Mouse (Mus musculus) cortical plate, adult 2 months (tissue): ENCODE results near the gene Cers6. TPM values are rescaled to one million over a fixed set of nuclear protein-coding genes. Genes with fewer than 3 reads are reported as not detected.

Experiments
- H3K27ac ChIP-seq: fragments of 200-500 bp; 2 replicates; pipeline ENCODE4 v1.5.1; 2012; ENCODE audit warnings: low read length, control low read depth, inconsistent platforms; ENCODE audit not compliant: insufficient read depth
- H3K4me1 ChIP-seq: fragments of 200-500 bp; 2 replicates; pipeline ENCODE4 v1.6.1; 2011; ENCODE audit warnings: low read length; ENCODE audit not compliant: control insufficient read depth, insufficient read depth
- H3K4me3 ChIP-seq: fragments of 200-500 bp; 2 replicates; pipeline ENCODE4 v1.5.1; 2011; ENCODE audit warnings: mild to moderate bottlenecking, low read length, control low read depth; ENCODE audit not compliant: insufficient read depth
- CTCF ChIP-seq: fragments of 200-500 bp; IDR thresholded peaks from 2 replicates; pipeline ENCODE4 v1.5.1; 2011; ENCODE audit warnings: mild to moderate bottlenecking, control low read depth, low read length; ENCODE audit not compliant: insufficient read depth; ENCODE audit errors: extremely low read depth
- POLR2A ChIP-seq: fragments of 200-500 bp; IDR thresholded peaks from 2 replicates; pipeline ENCODE4 v1.6.1; 2011; ENCODE audit warnings: mild to moderate bottlenecking, low read length, control low read depth; ENCODE audit not compliant: insufficient read depth; ENCODE audit errors: extremely low read depth
- polyA plus RNA-seq: library from polyadenylated mRNA; depleted of rRNA; stranded (reverse); fragments of >200 nt; gene quantifications from 2 replicates; pipeline ENCODE4 v1.2.3, GENCODE M21; 2012

Cers6 gene
- polyA plus RNA-seq, 1 experiment: 25.7 TPM

- no peak for TF ChIP-seq CTCF
- no peak for TF ChIP-seq POLR2A
- Histone ChIP-seq H3K4me3 (no peak overlapping the region), H3K27ac (no peak overlapping the region), H3K4me1 (peaks cover 6% of the 10 kb centered on the region; the same call in 1 of the 2 replicates)
Measured at GRCm38 (mm10) chr2:69019026-69019565, 157.9 kb downstream of the Cers6 start.

GRCm38 (mm10) chr2:69019821-69020489, 158.7 kb downstream of the Cers6 start:
- no peak overlapping the region for H3K4me3 ChIP-seq
- TF ChIP-seq CTCF (no peak), POLR2A (no peak)
- H3K4me1 ChIP-seq: peaks cover 8% of the 10 kb centered on the region; the same call in 1 of the 2 replicates
- H3K27ac ChIP-seq: no peak overlapping the region

GRCm38 (mm10) chr2:69020636-69021310, 159.5 kb downstream of the Cers6 start:
- TF ChIP-seq CTCF: no peak
- no peak for TF ChIP-seq POLR2A
- Histone ChIP-seq H3K27ac (no peak overlapping the region), H3K4me1 (peaks cover 3% of the 10 kb centered on the region; the same call in 1 of the 2 replicates), H3K4me3 (no peak overlapping the region)

- Histone ChIP-seq H3K4me1 (peaks cover 3% of the 10 kb centered on the region; the same call in 1 of the 2 replicates), H3K4me3 (no peak overlapping the region), H3K27ac (no peak overlapping the region)
- TF ChIP-seq POLR2A (no peak), CTCF (no peak)
Measured at GRCm38 (mm10) chr2:69021516-69021915, 160.3 kb downstream of the Cers6 start.

GRCm38 (mm10) chr2:69024856-69025255, 163.6 kb downstream of the Cers6 start:
- no peak for TF ChIP-seq CTCF
- no peak for TF ChIP-seq POLR2A
- no peak overlapping the region for H3K4me3 ChIP-seq
- H3K4me1 ChIP-seq: peaks cover 3% of the 10 kb centered on the region; the same call in 1 of the 2 replicates
- H3K27ac ChIP-seq: no peak overlapping the region

- no peaks in the 10 kb centered on the region; the same call in 1 of the 2 replicates for H3K4me1 ChIP-seq
- no peak overlapping the region for H3K4me3 ChIP-seq
- no peak overlapping the region for H3K27ac ChIP-seq
- TF ChIP-seq POLR2A: no peak
- TF ChIP-seq CTCF: no peak
Measured at GRCm38 (mm10) chr2:69032562-69032961, 171.3 kb downstream of the Cers6 start.

GRCm38 (mm10) chr2:69035457-69035856, 174.2 kb downstream of the Cers6 start:
- no peak for TF ChIP-seq CTCF
- TF ChIP-seq POLR2A: no peak
- H3K4me1 ChIP-seq: no peaks in the 10 kb centered on the region; the same call in 1 of the 2 replicates
- H3K27ac ChIP-seq: no peak overlapping the region
- H3K4me3 ChIP-seq: no peak overlapping the region

- Histone ChIP-seq H3K4me1 (no peaks in the 10 kb centered on the region; the same call in 1 of the 2 replicates), H3K27ac (no peak overlapping the region), H3K4me3 (no peak overlapping the region)
- no peak for TF ChIP-seq POLR2A
- TF ChIP-seq CTCF: no peak
Measured at GRCm38 (mm10) chr2:69037362-69037761, 176.1 kb downstream of the Cers6 start.

- Histone ChIP-seq H3K27ac (no peak overlapping the region), H3K4me3 (no peak overlapping the region), H3K4me1 (peaks cover 4% of the 10 kb centered on the region)
- TF ChIP-seq CTCF (no peak), POLR2A (no peak)
Measured at GRCm38 (mm10) chr2:69042327-69043106, 181.3 kb downstream of the Cers6 start.
